Mouse (Mus musculus): ENCODE results near the gene Aim2.
"Not testable (repeated sequence)": the region's sequence is repeated elsewhere in the genome, so short reads cannot be mapped to it uniquely, and the experiment has no call there.

Gene Aim2

GRCm38 (mm10) chr1:173451665-173452064 is 101.0 kb downstream of the Aim2 start:
- intact Hi-C loops (cut with DNase I), result no loop called here

GRCm38 (mm10) chr1:173456139-173456754 is 105.6 kb downstream of the Aim2 start:
- intact Hi-C loops (cut with DNase I), result loop anchor here (5.0 kb wide), 2 partner anchors 646 to 1011 kb away; no protein-coding TSS in a partner anchor

- intact Hi-C loops (cut with DNase I), result loop anchor here (5.0 kb wide), 2 partner anchors 646 to 1011 kb away; no protein-coding TSS in a partner anchor
These were observed 106.1 kb downstream of the Aim2 start for GRCm38 (mm10) chr1:173456761-173457160.

GRCm38 (mm10) chr1:173480399-173481181 is 129.9 kb downstream of the Aim2 start:
- intact Hi-C loops (cut with DNase I), result not testable (repeated sequence)

- intact Hi-C loops (cut with DNase I), result not testable (repeated sequence)
These were observed 130.5 kb downstream of the Aim2 start for GRCm38 (mm10) chr1:173481182-173481574.

- intact Hi-C loops (cut with DNase I), result not testable (repeated sequence)
These were observed 140.3 kb downstream of the Aim2 start, which contains the start of gene Ifi206 for GRCm38 (mm10) chr1:173490812-173491480. TSS of gene Ifi206 (minus strand) at chr1:173491041.

- intact Hi-C loops (cut with DNase I), result not testable (repeated sequence)
These were observed 140.8 kb downstream of the Aim2 start for GRCm38 (mm10) chr1:173491483-173491882.

- intact Hi-C loops (cut with DNase I), result not testable (repeated sequence)
These were observed 159.9 kb downstream of the Aim2 start for GRCm38 (mm10) chr1:173510595-173510994.
